Mouse (Mus musculus): Measurements from ENCODE around the gene Trim67.
"Not testable (repeated sequence)": the region's sequence is repeated elsewhere in the genome, so short reads cannot be mapped to it uniquely, and the experiment has no call there.

Trim67 gene

DNA sequence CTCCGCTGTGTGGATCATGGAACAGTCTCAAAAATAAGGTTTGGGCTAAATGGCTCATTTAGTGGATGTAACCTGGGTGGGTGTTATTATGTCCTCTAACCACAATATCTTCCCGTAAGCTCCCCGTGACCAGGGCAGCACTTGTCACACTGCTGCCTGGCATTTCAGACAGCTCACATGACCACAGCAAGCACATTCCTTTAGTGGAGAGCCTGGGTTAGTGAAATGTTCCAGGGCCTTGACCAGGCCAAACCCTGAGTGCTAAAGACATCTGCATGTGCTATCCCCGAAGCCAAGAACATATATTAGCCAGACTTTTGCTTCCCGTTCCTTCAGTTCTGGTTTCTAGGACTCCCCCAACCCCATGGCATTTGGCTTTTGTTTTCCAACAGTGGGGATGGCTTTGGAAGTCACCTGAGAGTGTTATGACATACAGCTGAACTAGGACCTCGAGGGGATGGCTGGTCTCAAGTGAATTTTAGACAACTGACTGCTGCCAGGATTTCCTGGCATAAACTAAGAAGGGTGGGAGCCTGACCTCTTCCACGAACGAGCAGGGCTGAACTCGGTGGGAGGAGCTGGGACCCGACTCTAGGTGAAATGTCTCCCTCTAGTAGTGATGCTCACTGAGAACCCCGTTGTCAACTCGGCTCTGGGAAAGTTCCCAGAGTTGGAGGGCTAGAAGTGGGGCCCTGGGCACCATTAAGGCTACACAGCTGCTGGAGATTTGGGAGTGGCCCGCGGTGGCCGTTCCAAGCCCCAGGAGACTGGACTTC is 40.7 kb downstream of the Trim67 start:
- no peak for DNase-seq (ENCODE audit: low spot score)

- no peak for DNase-seq (ENCODE audit: low spot score)
These were observed 43.0 kb downstream of the Trim67 start for GRCm38 (mm10) chr8:124835848-124836247.

- DNase-seq (ENCODE audit: low spot score), result no peak
These were observed 43.4 kb downstream of the Trim67 start for GRCm38 (mm10) chr8:124836273-124836672.

- no peak for DNase-seq (ENCODE audit: low spot score)
These were observed 44.0 kb downstream of the Trim67 start for GRCm38 (mm10) chr8:124836907-124837306.

DNA sequence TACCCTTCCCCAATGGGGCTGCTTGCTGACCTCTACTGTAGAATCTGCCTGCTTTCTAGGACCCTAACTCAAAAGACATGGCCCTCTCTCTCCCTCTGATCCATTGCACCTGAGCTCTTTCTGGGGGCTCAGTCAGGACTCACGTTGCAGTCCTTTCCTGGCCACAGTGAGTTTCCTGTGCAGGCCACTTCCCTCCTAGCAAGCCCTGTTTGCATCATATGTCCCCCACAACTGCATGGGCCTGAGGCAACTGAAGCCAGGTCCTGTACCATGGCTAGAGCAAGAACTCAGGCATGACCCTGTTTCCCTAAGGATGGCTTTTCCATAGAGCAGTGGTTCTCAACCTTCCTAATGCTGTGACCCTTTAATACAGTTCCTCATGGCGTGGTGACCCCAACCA is 45.1 kb downstream of the Trim67 start:
- no peak for DNase-seq (ENCODE audit: low spot score)

DNA sequence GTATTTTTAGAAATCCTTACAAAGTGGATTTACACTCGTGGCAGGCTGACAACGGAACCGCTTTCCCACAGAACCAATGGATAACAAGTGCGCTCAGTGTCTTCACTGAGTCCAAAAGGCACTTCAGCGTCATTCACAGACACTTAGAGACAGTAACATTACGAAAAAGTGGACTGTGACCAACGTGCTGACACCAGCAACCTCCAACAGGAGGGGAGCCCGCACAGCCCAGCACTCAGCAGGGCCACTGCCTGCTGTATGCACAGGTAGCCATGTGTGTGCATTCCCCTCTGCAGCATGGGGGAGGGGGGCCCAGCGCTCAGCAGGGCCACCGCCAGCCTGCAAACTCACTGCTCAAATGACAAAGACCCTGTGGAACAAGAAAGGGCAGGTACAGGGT is 46.5 kb downstream of the Trim67 start:
- DNase-seq (ENCODE audit: low spot score), result no peak

DNA sequence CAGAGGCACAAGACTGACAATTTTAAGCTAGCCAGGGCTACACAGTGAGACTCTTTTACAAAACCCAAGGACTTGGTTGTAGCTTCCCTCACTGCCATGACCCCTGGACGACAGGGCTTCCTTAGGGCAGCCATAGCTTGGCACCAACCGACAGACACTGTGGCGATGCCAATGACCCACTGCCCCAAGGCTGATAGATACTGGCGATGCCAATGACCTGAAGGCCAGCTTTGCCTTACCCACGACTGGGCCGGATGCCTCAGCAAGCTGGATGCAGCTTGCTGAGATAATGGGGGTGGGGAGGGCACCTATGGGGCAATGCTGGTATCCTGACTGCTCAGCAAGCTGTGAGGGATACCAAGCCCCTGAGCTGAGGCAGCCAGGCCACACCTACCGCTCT is 48.0 kb downstream of the Trim67 start:
- no peak for DNase-seq (ENCODE audit: low spot score)

DNA sequence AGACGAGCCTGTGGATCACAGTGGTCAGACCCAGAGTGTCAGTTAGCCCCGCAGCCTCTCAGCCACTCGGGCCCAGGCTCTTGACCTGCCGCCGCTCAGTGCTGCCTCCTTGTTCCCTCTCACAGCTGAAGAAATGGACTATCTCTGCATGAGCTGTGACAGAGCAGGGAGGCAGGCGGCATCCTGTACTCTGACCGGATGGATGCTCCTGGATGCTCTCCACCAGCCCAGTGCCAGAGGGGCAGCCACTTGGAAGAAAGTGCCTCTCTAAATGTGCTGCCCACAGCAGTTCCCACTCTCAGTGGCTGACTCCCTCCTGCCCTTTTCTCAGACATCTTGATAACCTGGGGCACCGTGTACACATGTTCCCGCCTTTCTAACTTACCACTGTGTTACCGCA is 48.9 kb downstream of the Trim67 start:
- no peak for DNase-seq (ENCODE audit: low spot score)

GRCm38 (mm10) chr8:124842929-124843328 is 50.0 kb downstream of the Trim67 start:
- DNase-seq (ENCODE audit: low spot score), result not testable (repeated sequence)

GRCm38 (mm10) chr8:124845131-124845530 is 52.2 kb downstream of the Trim67 start:
- DNase-seq (ENCODE audit: low spot score), result no peak

- DNase-seq (ENCODE audit: low spot score), result no peak
These were observed 52.7 kb downstream of the Trim67 start for GRCm38 (mm10) chr8:124845573-124845972.

- DNase-seq (ENCODE audit: low spot score), result no peak
These were observed 60.6 kb downstream of the Trim67 start for GRCm38 (mm10) chr8:124853511-124853910.

DNA sequence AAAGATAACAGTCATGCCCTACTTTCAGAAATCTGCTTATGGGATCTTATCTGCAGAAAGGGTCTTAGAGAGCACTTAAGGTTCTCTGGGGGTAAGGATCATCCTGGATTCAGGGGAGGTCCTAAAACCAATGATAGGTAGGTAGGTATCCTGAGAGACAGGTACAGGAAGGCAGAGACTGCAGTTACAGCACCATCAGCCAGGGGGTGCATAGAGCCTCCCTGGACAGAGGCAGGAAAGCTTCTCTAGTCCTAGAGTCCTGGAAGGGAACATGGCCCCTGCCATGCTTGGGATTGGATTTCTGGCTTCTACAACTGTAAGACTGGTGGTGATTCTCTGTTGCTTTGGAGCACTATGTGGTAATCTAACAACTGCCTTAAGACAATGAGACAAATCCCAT is 66.6 kb downstream of the Trim67 start:
- DNase-seq (ENCODE audit: low spot score), result no peak

DNA sequence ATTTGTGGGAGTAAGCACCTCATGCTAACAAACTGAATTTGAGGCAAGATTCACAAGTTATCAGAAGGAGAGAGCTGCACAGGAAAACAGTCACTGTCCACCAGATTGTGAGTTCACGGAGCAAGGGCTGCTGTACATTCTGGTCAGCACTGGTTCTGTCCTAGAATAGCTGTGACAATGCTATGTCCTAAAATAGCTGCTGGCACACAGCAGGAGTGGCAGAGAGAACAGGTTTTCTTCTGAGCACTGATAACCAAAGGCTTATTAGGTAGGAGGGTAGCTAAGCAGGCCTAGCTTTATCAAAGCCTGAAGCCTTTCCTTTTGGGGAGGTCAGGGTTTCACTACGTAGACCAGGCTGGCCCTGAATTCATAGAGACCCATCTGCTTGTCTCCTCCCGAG is 67.3 kb downstream of the Trim67 start:
- DNase-seq (ENCODE audit: low spot score), result no peak

DNA sequence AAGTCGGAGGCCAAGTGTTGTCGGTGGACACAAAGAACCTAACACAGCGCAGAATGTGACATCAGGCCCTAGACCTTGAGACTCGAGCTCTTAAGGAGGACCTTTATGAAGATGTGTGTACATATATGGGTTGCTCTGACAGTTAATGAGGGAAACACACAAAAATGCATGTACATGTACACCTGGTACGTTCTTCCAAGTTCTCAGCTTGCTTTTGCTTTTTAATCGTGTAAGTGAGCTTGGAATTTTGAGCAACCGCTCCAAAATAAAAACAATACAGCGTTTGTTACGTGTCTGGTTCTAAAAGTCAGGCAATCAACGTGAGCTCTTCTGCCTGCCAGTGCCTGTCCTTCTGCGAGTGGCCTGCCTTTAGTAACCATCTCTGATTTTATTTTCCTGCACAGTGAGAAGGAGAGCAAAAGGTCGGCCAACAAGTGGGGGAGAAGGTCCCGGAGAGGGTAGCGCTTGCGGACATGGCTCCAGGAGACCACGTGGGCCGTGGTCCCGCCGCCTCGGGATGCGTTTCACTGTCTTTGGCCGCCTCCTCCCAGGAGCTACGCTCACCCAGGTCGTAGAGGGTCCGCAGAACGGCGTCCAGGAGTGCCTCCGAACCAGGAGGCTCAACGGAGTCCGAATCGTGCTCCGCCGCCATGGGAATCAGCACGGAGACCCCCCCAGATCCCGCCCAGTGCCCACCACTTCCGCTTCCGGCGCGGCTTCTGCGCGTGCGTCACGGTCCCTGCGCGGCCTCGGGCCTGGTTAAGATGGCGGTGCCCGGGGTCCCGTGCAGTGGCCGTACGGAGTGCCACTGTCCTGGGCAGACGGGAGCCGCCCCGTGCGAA is 69.7 kb downstream of the Trim67 start, which contains the start of the genes Gnpat and 2810004N23Rik:
Gene Gnpat, plus strand, starts transcription at position 713 of the 842 bp plus-strand sequence.
Gene 2810004N23Rik, minus strand, starts transcription at position 800 of the 842 bp plus-strand sequence.
- DNase-seq (ENCODE audit: low spot score), result peak; percentile 76

DNA sequence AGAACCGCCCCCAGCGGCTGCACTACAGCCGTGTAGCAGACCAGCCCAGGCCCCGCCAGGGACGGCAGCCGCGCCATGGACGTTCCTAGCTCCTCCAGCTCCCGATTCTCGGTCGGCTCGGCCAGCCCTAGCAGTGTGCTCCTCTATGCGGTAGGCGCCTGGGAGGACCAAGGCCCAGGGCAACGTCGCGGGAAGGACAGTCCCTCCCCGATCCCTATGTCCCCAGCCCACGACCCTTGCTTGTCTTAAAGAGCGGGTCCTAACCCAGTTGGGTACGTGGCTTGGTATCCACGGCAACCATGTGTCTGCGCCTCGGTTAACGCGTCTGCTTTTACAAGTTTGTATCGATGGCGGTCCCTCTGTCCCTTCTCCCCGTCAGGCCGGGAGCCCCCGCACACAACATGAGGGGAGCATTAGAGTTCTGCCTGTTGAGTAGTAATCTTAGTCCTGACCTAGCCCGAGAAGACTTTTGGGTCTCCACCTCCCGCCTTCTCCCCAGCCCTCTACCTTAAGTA is 70.3 kb downstream of the Trim67 start:
- no peak for DNase-seq (ENCODE audit: low spot score)

GRCm38 (mm10) chr8:124863729-124864128 is 70.8 kb downstream of the Trim67 start:
- DNase-seq (ENCODE audit: low spot score), result no peak

- no peak for DNase-seq (ENCODE audit: low spot score)
These were observed 73.8 kb downstream of the Trim67 start for GRCm38 (mm10) chr8:124866669-124867068.

DNA sequence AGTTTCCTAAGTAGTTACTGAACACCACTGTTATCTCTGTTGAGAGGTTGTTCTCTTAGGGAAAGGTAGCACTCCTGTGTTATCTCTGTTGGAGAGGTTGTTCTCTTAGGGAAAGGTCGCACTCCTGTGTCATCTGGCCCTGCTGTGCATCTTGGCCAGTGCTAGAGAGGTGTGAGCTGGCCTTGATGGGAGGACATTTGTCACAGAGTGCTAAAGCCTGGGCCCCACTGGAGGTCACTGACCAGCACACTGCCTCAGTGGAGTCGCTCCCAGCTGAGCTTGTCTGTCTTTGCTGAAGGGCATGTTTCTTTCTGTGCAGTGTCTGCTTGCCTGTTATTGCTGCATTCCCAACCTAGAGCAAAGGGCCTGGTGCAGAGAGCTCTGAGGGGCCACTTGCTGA is 74.2 kb downstream of the Trim67 start:
- no peak for DNase-seq (ENCODE audit: low spot score)

- DNase-seq (ENCODE audit: low spot score), result no peak
These were observed 76.8 kb downstream of the Trim67 start for GRCm38 (mm10) chr8:124869708-124870107.

- no peak for DNase-seq (ENCODE audit: low spot score)
These were observed 78.6 kb downstream of the Trim67 start for GRCm38 (mm10) chr8:124871474-124871873.

GRCm38 (mm10) chr8:124872081-124872480 is 79.2 kb downstream of the Trim67 start:
- DNase-seq (ENCODE audit: low spot score), result no peak

- no peak for DNase-seq (ENCODE audit: low spot score)
These were observed 79.8 kb downstream of the Trim67 start for GRCm38 (mm10) chr8:124872690-124873089.
